Mouse (Mus musculus) embryonic stem cell, embryonic (primary cell): ENCODE measurements around the gene Vps37d.

Experiments
- CTCF ChIA-PET, 4 experiments: fragments of 300-600 bp in 2 of 4; fragments of 350-600 bp in 2 of 4; sonication (Branson Sonifier 250); formaldehyde crosslinking; loops; one replicate each; lab custom pipeline; 2022; ENCODE audit warnings: inconsistent platforms in 2 of 4; lab: Charles Lee
- POLR2A ChIA-PET, 4 experiments: fragments of 300-600 bp in 2 of 4; fragments of 350-600 bp in 2 of 4; sonication (Branson Sonifier 250); formaldehyde crosslinking; loops; one replicate each; lab custom pipeline; 2022; ENCODE audit warnings: antibody characterized with exemption in 4 of 4, inconsistent platforms in 1 of 4; lab: Charles Lee

The Vps37d gene

GRCm38 (mm10) chr5:135025899-135026298, 52.2 kb downstream of the Vps37d start:
- ChIA-PET CTCF (interaction anchor here in 3 of 4 experiments (0.9 to 2.7 kb wide), 10 partner anchors 9 to 40 kb away, joined by 3 to 17 read pairs (median 5); partner anchors contain the start of gene Cldn3 (in 1 of the 3)), POLR2A (interaction anchor here (0.6 to 2.3 kb wide), 12 partner anchors 10 to 504 kb away, joined by 3 to 9 read pairs (median 3); partner anchors contain the start of gene Abhd11 (in 1 of the 4))

GRCm38 (mm10) chr5:135024665-135025224, 53.3 kb downstream of the Vps37d start:
- POLR2A ChIA-PET = interaction anchor here in 3 of 4 experiments (0.5 to 2.3 kb wide), 9 partner anchors 9 to 921 kb away, joined by 3 to 9 read pairs (median 5); partner anchors contain the start of genes Abhd11 (in 2 of the 3), Cldn3 (in 1 of the 3) and Limk1 (in 1 of the 3)
- CTCF ChIA-PET = interaction anchor here in 3 of 4 experiments (0.9 to 3.6 kb wide), 7 partner anchors 9 to 118 kb away, joined by 4 to 17 read pairs (median 5); no protein-coding TSS in a partner anchor

GRCm38 (mm10) chr5:135023344-135024173, 54.5 kb downstream of the Vps37d start, which contains the start of gene Stx1a:
TSS of gene Stx1a (plus strand) at chr5:135023482.
- POLR2A ChIA-PET = interaction anchor here (0.7 to 5.1 kb wide), 47 partner anchors 8 to 335 kb away, joined by 3 to 52 read pairs (median 4); partner anchors contain the start of genes Abhd11 (in 4 of the 4), Cldn3 (in 3 of the 4), Cldn4 (in 2 of the 4) and Baz1b (in 1 of the 4)
- CTCF ChIA-PET = interaction anchor here (0.6 to 3.6 kb wide), 25 partner anchors 8 to 464 kb away, joined by 3 to 16 read pairs (median 4); partner anchors contain the start of genes Vps37d (in 2 of the 4), Abhd11 (in 1 of the 4) and Syna (in 1 of the 4)
